Comparison of ENCODE assay signal across 17 mouse cellular contexts in genomic region chr10:78057056-78057455, GRCm38 (mm10).
A peak's percentile ranks its signal among the peaks of the same experiment; 100 is the strongest.
DNase-seq lines count a peak whose midpoint lies in the region.
"Had no signal": no experiment of that assay in that cellular context is flagged by ENCODE, and none has a peak within 500 bp of the region (broad histone marks: within the 10 kb centered on the region; RNA-seq: fewer than 3 reads in every experiment).

No protein-coding gene starts in this region.

- DNase-seq in urinary bladder, adult 18-20 months (ENCODE audit: low spot score in 2 of 2) = peak; percentile 41 to 68
- DNase-seq in urinary bladder, postnatal 10 days (ENCODE audit: low spot score) = no peak
- DNase-seq in urinary bladder, postnatal 14 days (ENCODE audit: low spot score) = peak; percentile 64
- DNase-seq in urinary bladder, postnatal 36 days (ENCODE audit: low spot score in 2 of 2) = peak; percentile 60 to 66
- DNase-seq in Muller cell, postnatal 12 days (ENCODE audit: inconsistent ontology term) = no peak
- DNase-seq: adrenal gland, adult 2 months; adrenal gland, postnatal 10 days; adrenal gland, postnatal 25 days; B cell, adult 2 months; cerebellum, adult 11 months; cerebellum, adult 18-20 months; cerebellum, adult 8-10 months; cerebellum, adult 9-11 months; cerebellum, postnatal 14 days; cerebellum, postnatal 36 days; embryo, embryonic 11 days; forebrain, postnatal 0 days had no signal

Comparison
In these comparisons a context has a peak if more than half of its experiments do, and no peak if none do; other contexts are left out.
1. DNase-seq: peak in urinary bladder, adult 18-20 months (2 of 2), urinary bladder, postnatal 14 days (single experiment) and urinary bladder, postnatal 36 days (2 of 2); none in urinary bladder, postnatal 10 days (single experiment) and Muller cell, postnatal 12 days (single experiment).